Mouse (Mus musculus): ENCODE results near the gene Fut11.
"Not testable (repeated sequence)": the region's sequence is repeated elsewhere in the genome, so short reads cannot be mapped to it uniquely, and the experiment has no call there.

Fut11 gene

DNA sequence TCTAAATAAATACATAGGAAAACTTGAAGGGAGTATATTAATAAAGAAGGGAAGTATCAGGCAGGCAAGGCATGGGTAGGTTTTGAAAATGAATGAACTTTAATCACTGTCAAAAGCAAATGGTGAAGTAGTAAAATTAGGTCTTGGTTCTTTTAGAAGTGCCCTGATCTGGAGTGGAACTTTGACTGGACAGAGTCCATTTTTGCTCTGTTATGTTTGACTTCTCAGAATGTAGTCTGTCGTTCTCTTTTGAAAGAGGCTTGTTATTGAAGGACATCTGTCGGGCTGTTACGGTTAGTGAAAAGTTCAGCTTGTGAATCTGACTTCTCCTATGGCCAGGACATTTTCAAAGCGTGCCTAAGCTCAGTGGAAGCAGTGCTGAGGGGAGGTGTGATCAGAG lies 16.9 kb upstream of the Fut11 start:
- DNase-seq = no peak

GRCm38 (mm10) chr14:20681742-20682141 lies 13.0 kb upstream of the Fut11 start:
- no peak for DNase-seq

- peak in 1 of 2 experiments; percentile 26 for DNase-seq
Measured at GRCm38 (mm10) chr14:20682498-20682897, 12.3 kb upstream of the Fut11 start.

- no peak for DNase-seq
Measured at GRCm38 (mm10) chr14:20686576-20686975, 8.2 kb upstream of the Fut11 start.

DNA sequence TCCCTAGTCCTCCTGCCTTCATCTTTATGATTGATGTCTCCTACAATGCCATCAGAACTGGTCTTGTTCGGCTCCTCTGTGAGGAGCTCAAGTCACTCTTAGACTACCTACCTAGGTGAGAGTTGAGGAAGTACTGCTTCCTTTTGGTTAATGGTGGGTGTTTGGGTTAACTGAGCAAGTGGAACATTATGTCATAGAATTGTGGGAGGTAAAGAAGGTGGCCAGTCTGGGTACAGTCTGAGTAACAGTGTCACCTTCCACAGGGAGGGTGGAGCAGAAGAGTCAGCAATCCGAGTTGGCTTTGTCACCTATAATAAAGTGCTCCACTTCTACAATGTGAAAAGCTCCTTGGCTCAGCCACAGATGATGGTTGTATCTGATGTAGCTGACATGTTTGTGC lies 5.8 kb upstream of the Fut11 start:
- no peak for DNase-seq

GRCm38 (mm10) chr14:20691772-20692171 lies 3.0 kb upstream of the Fut11 start:
- no peak for DNase-seq

DNA sequence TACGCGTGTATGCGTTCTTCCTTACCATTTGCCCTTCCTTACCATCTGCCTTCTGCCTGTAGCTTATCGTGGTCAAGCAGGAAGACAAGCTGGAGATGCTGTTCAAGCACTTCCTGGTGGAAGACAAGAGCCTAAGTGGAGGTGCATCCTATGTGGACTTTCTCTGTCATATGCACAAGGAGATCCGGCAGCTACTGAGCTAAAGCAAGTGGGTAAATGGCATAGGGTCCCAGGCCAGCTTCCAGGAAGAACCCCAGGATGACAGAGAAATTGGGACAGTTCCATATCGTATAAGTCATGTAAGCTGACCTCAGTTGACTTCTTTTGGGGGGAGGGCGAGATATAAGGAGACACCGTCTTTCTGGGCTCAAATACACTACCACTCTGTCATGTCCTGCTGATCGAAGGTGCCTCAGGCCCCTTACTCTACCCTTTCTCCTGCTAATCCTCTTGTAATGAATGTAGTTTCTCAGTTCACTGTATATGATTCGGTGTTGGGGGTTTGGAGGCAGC lies 1.1 kb upstream of the Fut11 start:
- no peak for DNase-seq

GRCm38 (mm10) chr14:20694185-20694883 lies 434 bp upstream of the Fut11 start:
- no peak for DNase-seq

GRCm38 (mm10) chr14:20695761-20696520 lies 1.2 kb downstream of the Fut11 start:
- DNase-seq = peak; percentile 21 to 25

DNA sequence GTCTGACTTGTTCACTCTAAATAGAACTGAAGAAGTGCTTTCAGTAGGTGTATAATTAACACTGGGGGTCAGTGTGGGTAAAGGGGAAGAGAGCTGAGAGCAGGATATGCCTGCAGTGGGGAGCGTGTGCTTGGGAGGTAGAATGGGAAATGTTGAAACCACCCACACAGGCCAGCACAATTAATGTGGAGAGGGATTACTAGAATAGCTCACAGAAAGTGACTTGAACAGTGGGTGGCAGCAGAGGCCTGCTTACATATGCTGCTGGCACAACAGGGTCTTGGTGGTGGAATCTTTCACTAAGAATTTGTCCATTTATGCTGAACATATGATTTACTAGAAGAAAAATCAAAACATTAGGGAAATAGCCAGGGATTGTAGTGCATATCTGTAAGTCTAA lies 2.2 kb downstream of the Fut11 start:
- peak; percentile 33 to 53 for DNase-seq

DNA sequence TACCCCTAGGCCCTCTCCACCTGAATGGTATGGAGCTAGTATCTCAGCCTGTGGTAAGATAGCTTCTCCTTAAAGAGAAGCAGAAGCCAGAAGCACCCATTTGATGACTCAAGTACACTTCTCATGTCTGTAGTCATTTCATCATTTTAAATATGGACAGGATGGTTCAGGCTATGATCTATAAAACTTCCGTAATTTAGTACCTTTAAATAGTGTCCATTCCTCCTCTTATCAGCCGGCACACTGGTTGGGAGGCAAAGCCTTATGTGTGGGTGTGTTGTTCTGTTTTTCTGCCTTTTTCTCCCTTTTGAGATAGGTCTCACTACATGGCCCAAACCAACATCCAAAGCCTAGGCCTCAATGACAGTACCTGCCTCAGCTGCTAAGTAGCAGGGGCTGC lies 3.7 kb downstream of the Fut11 start:
- DNase-seq = no peak

DNA sequence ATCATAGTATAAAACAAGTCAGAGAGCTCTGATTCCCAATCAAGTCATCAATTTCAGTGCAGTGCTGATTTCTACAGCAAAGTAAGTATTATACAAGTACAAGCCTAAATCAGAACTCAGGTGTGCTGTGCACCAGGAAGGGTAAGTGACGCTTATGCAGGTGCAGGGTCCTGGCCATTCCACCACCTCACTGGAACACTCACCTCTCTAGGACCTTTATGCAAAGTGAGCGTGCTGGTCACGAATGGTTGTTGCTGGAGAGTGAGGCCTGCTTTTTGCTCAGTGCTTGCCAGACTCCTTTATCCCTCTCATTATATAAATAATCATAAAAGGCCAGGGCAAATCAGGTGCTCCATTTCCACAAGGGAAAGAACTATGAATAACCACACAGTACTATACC lies 5.6 kb downstream of the Fut11 start:
- no peak for DNase-seq

- DNase-seq = no peak
Measured at GRCm38 (mm10) chr14:20701554-20701953, 6.8 kb downstream of the Fut11 start.

GRCm38 (mm10) chr14:20702096-20702740 lies 7.5 kb downstream of the Fut11 start:
- DNase-seq = no peak

DNA sequence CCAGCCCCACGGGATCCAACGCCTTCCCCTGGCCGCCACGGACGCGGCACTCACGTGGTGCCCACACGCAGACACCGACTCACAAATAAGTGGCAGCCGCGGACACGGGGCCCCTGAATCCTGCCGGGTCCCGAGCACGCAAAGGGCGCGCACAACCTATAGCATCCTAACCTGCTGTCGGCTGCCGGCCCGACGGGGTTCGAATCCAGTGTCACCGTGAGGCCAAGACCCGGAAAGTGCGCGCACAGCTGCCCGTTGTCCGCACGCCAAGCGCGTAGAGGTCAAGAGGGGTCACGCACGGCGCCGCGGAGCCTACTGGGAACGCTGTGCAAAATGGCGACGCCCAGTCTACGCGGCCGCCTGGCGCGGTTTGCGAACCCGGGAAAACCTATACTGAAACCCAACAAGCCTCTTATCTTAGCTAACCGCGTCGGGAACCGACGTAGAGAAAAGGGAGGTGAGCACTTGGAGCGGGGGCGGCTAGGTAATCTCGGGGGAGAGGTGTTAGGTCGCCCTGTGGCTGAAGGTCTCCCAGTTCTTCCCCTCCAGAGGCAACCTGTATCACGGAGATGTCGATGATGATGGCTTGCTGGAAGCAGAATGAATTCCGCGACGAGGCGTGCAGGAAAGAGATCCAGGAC lies 8.1 kb downstream of the Fut11 start, which contains the start of gene Chchd1:
Gene Chchd1 (plus strand): TSS at position 266 of the 641 bp plus-strand sequence.
- DNase-seq = peak; percentile 89 to 91

DNA sequence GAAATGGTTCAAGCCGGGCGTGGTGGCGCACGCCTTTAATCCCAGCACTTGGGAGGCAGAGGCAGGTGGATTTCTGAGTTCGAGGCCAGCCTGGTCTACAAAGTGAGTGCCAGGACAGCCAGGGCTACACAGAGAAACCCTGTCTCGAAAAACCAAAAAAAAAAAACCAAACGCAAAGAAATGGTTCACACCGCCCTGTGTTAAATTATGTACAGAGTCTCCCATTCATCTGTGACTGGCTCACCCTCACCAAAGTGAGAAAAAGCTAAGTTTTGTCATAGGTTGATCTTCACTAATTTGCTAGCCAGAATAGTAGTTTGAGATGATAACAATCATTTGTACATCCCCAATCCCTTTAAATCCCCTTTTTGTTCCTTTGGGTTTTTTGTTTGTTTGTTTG lies 8.7 kb downstream of the Fut11 start:
- not testable (repeated sequence) for DNase-seq

DNA sequence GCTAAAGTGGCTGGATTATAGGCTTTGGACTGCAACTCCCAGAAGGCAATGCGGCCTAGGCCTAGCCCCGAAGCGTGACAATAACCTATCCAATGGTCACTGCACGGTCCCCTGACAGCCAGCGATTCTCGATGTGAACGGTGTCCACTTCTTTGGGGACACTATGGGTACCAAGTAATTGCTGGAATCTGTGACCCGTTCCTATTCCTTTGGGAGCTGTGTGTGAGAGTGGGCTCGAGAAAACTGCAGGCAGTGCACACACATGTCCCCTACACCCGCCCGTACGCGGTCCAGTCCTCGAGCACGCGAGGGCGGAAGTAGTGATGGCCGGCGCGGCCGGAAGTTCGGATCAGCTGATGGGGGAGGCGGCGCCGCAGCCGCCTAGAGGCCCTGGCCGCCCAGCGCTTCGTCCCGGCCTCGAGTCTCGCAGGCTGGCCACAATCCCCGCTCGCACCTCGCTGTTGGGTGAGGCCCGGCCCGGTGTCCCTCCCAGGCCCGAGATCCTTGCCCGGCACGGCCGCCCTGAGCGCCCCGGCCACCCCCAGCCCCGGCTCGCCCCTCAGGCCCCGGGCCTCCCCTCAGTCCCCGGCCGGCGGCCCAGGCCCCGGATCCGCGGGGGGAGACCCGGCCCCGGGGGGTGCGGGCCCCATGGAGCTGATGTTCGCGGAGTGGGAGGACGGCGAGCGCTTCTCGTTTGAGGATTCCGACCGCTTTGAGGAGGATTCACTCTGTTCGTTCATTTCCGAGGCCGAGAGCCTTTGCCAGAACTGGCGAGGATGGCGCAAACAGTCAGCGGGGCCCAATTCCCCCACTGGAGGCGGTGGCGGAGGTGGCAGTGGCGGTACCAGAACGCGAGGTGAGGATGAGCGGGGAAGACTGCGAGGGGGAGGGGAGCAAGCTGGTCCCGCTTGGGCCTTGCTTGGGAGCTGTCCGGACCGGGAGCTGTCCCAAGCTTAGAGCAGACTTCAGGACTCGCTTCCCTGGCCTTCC lies 12.7 kb downstream of the Fut11 start, which contains the start of gene Zswim8:
Gene Zswim8 (plus strand): TSS at position 352 of the 990 bp plus-strand sequence.
- DNase-seq = peak; percentile 90 to 91

DNA sequence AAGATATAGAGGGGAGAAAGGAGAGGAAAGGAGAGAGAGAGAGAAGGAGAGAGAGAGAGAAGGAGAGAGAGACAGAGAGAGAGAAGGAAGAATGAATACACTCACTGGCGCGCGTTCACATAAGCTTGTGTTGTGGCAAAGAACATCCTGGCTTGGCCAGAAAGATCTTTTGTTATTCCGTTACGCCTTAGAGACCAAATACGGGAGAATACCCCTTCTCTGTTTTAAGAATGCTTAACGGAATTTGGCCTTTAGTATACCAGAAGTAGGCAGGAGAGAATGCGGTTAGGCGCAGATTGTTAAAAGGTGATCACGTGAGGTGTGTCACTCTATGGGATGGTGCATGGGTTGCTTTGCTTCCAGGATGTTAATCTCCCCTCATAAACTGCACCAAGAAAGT lies 13.5 kb downstream of the Fut11 start:
- no peak for DNase-seq

GRCm38 (mm10) chr14:20713832-20714231 lies 19.1 kb downstream of the Fut11 start:
- no peak for DNase-seq

GRCm38 (mm10) chr14:20718443-20718842 lies 23.7 kb downstream of the Fut11 start:
- DNase-seq = no peak

GRCm38 (mm10) chr14:20719767-20720166 lies 25.0 kb downstream of the Fut11 start:
- no peak for DNase-seq

DNA sequence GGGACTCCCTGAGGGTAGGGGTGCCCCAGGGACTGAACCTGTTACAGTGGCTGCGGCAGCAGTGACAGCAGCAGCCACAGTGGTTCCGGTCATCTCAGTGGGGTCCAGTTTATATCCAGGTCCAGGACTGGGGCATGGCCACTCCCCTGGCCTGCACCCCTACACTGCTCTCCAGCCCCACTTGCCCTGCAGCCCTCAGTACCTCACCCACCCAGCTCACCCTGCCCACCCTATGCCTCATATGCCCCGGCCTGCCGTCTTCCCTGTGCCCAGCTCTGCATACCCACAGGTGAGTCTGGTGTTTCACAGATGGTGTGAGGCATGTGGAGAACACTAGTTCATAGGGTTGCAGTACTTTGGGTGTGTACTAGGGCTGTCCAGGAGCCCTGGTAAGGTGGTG lies 26.6 kb downstream of the Fut11 start:
- DNase-seq = no peak

Measured in lung, adult 18-20 months (tissue).